Mouse (Mus musculus) heart, adult 9 months (tissue): ENCODE results near the gene Snhg11.
A peak's percentile ranks its signal among the peaks of the same experiment; 100 is the strongest.
"Not testable (repeated sequence)": the region's sequence is repeated elsewhere in the genome, so short reads cannot be mapped to it uniquely, and the experiment has no call there.

ENCODE experiments used
- DNase-seq, 2 experiments: peaks; one replicate each; pipeline ENCODE4 v3.0.0; 2022; ENCODE audit warnings: low spot score in 2 of 2

The Snhg11 gene

GRCm38 (mm10) chr2:158369474-158370172, 5.8 kb upstream of the Snhg11 start:
- no peak for DNase-seq

- DNase-seq: no peak
These were observed 5.3 kb upstream of the Snhg11 start for GRCm38 (mm10) chr2:158370173-158370550.

GRCm38 (mm10) chr2:158373061-158373460, 2.4 kb upstream of the Snhg11 start:
- no peak for DNase-seq

GRCm38 (mm10) chr2:158373516-158373915, 1.9 kb upstream of the Snhg11 start:
- DNase-seq: no peak

- DNase-seq: no peak
These were observed 767 bp downstream of the Snhg11 start for GRCm38 (mm10) chr2:158376123-158376687.

GRCm38 (mm10) chr2:158376798-158377197, 1.4 kb downstream of the Snhg11 start:
- no peak for DNase-seq

GRCm38 (mm10) chr2:158377811-158378210, 2.4 kb downstream of the Snhg11 start:
- DNase-seq: no peak

GRCm38 (mm10) chr2:158379354-158380078, 4.1 kb downstream of the Snhg11 start:
- DNase-seq: peak; percentile 17 to 35

GRCm38 (mm10) chr2:158386072-158386471, 10.6 kb downstream of the Snhg11 start:
- DNase-seq: no peak

GRCm38 (mm10) chr2:158389421-158389820, 14.0 kb downstream of the Snhg11 start:
- no peak for DNase-seq

- DNase-seq: no peak
These were observed 20.9 kb downstream of the Snhg11 start for GRCm38 (mm10) chr2:158396369-158396768.

- not testable (repeated sequence) for DNase-seq
These were observed 21.7 kb downstream of the Snhg11 start for GRCm38 (mm10) chr2:158397140-158397539.

GRCm38 (mm10) chr2:158402915-158403314, 27.5 kb downstream of the Snhg11 start:
- DNase-seq: no peak

GRCm38 (mm10) chr2:158408997-158409594, 33.7 kb downstream of the Snhg11 start:
- DNase-seq: no peak

- DNase-seq: peak; percentile 99
These were observed 34.2 kb downstream of the Snhg11 start, which contains the start of gene Ralgapb for GRCm38 (mm10) chr2:158409595-158410021. Gene Ralgapb, plus strand, starts transcription at chr2:158409848.

- DNase-seq: peak; percentile 15 to 32
These were observed 34.9 kb downstream of the Snhg11 start for GRCm38 (mm10) chr2:158410022-158411014.

GRCm38 (mm10) chr2:158413240-158413639, 37.8 kb downstream of the Snhg11 start:
- DNase-seq: no peak

GRCm38 (mm10) chr2:158415826-158416225, 40.4 kb downstream of the Snhg11 start:
- no peak for DNase-seq

GRCm38 (mm10) chr2:158418663-158419062, 43.2 kb downstream of the Snhg11 start:
- no peak for DNase-seq
